Mouse (Mus musculus): Measurements from ENCODE around the gene Frmpd3.
"Not testable (repeated sequence)": the region's sequence is repeated elsewhere in the genome, so short reads cannot be mapped to it uniquely, and the experiment has no call there.

Gene Frmpd3

GRCm38 (mm10) chrX:140341656-140342392, at the start of gene Frmpd3:
TSS of gene Frmpd3 (plus strand) at chrX:140342263.
- DNase-seq: no peak

GRCm38 (mm10) chrX:140303731-140304130, 38.3 kb upstream of the Frmpd3 start:
- no peak for DNase-seq

- DNase-seq: no peak
These were observed 36.4 kb upstream of the Frmpd3 start for GRCm38 (mm10) chrX:140305652-140306051.

- DNase-seq: no peak
These were observed 24.1 kb upstream of the Frmpd3 start for GRCm38 (mm10) chrX:140317931-140318330.

- no peak for DNase-seq
These were observed 22.9 kb upstream of the Frmpd3 start for GRCm38 (mm10) chrX:140319131-140319530.

GRCm38 (mm10) chrX:140320671-140321070, 21.4 kb upstream of the Frmpd3 start:
- not testable (repeated sequence) for DNase-seq

GRCm38 (mm10) chrX:140342393-140343163, 515 bp downstream of the Frmpd3 start:
- no peak for DNase-seq

- no peak for DNase-seq
These were observed 33.6 kb downstream of the Frmpd3 start for GRCm38 (mm10) chrX:140375628-140376027.

GRCm38 (mm10) chrX:140399986-140400385, 57.9 kb downstream of the Frmpd3 start:
- no peak for DNase-seq

- DNase-seq: no peak
These were observed 60.8 kb downstream of the Frmpd3 start for GRCm38 (mm10) chrX:140402904-140403303.

GRCm38 (mm10) chrX:140406079-140406478, 64.0 kb downstream of the Frmpd3 start:
- no peak for DNase-seq

- DNase-seq: no peak
These were observed 64.4 kb downstream of the Frmpd3 start for GRCm38 (mm10) chrX:140406501-140406900.

GRCm38 (mm10) chrX:140407593-140407992, 65.5 kb downstream of the Frmpd3 start:
- no peak for DNase-seq

GRCm38 (mm10) chrX:140418467-140418866, 76.4 kb downstream of the Frmpd3 start:
- no peak for DNase-seq

- no peak for DNase-seq
These were observed 85.1 kb downstream of the Frmpd3 start for GRCm38 (mm10) chrX:140427124-140427523.

- no peak for DNase-seq
These were observed 86.2 kb downstream of the Frmpd3 start for GRCm38 (mm10) chrX:140428252-140428651.

GRCm38 (mm10) chrX:140429985-140430384, 87.9 kb downstream of the Frmpd3 start:
- DNase-seq: no peak

GRCm38 (mm10) chrX:140430506-140430905, 88.4 kb downstream of the Frmpd3 start:
- peak; percentile 52 to 57 for DNase-seq

GRCm38 (mm10) chrX:140431981-140432380, 89.9 kb downstream of the Frmpd3 start:
- DNase-seq: no peak

GRCm38 (mm10) chrX:140432786-140433185, 90.7 kb downstream of the Frmpd3 start:
- DNase-seq: peak in 1 of 2 experiments; percentile 19

- no peak for DNase-seq
These were observed 95.8 kb downstream of the Frmpd3 start for GRCm38 (mm10) chrX:140437906-140438305.

- no peak for DNase-seq
These were observed 103.5 kb downstream of the Frmpd3 start for GRCm38 (mm10) chrX:140445551-140445950.

GRCm38 (mm10) chrX:140450071-140450470, 108.0 kb downstream of the Frmpd3 start:
- no peak for DNase-seq

- peak; percentile 81 to 85 for DNase-seq
These were observed 114.2 kb downstream of the Frmpd3 start, which contains the start of gene Prps1 for GRCm38 (mm10) chrX:140456279-140456731. TSS of gene Prps1 (plus strand) at chrX:140456613.

Measured in cerebellum, adult 18-20 months (tissue).